Mouse (Mus musculus) right cerebral cortex, postnatal 14 days (tissue): ENCODE data around the gene Tbxas1.

ENCODE experiments used
- DNase-seq: peaks from one replicate; pipeline ENCODE4 v3.0.0; 2022

Gene Tbxas1

GRCm38 (mm10) chr6:38900479-38901126 lies 25.4 kb downstream of the Tbxas1 start:
- DNase-seq: no peak

- no peak for DNase-seq
These were observed 25.9 kb downstream of the Tbxas1 start for GRCm38 (mm10) chr6:38901152-38901551.

GRCm38 (mm10) chr6:38901636-38902035 lies 26.4 kb downstream of the Tbxas1 start:
- DNase-seq: no peak

GRCm38 (mm10) chr6:38902820-38903439 lies 27.7 kb downstream of the Tbxas1 start:
- no peak for DNase-seq

GRCm38 (mm10) chr6:38906005-38906404 lies 30.8 kb downstream of the Tbxas1 start:
- no peak for DNase-seq

- DNase-seq: no peak
These were observed 33.2 kb downstream of the Tbxas1 start for GRCm38 (mm10) chr6:38908401-38908800.

- DNase-seq: no peak
These were observed 35.8 kb downstream of the Tbxas1 start for GRCm38 (mm10) chr6:38910828-38911559.

GRCm38 (mm10) chr6:38912121-38912660 lies 37.0 kb downstream of the Tbxas1 start:
- no peak for DNase-seq

GRCm38 (mm10) chr6:38912845-38913244 lies 37.6 kb downstream of the Tbxas1 start:
- DNase-seq: no peak

GRCm38 (mm10) chr6:38913386-38914042 lies 38.3 kb downstream of the Tbxas1 start:
- no peak for DNase-seq

- DNase-seq: no peak
These were observed 39.0 kb downstream of the Tbxas1 start for GRCm38 (mm10) chr6:38914181-38914580.

- DNase-seq: no peak
These were observed 40.6 kb downstream of the Tbxas1 start for GRCm38 (mm10) chr6:38915776-38916175.

GRCm38 (mm10) chr6:38916571-38916970 lies 41.4 kb downstream of the Tbxas1 start:
- DNase-seq: no peak

- DNase-seq: no peak
These were observed 42.2 kb downstream of the Tbxas1 start for GRCm38 (mm10) chr6:38917415-38917814.

- no peak for DNase-seq
These were observed 43.5 kb downstream of the Tbxas1 start for GRCm38 (mm10) chr6:38918728-38919127.

- no peak for DNase-seq
These were observed 44.0 kb downstream of the Tbxas1 start for GRCm38 (mm10) chr6:38919135-38919740.

GRCm38 (mm10) chr6:38920141-38920540 lies 44.9 kb downstream of the Tbxas1 start:
- no peak for DNase-seq

- DNase-seq: no peak
These were observed 46.0 kb downstream of the Tbxas1 start for GRCm38 (mm10) chr6:38921095-38921809.

GRCm38 (mm10) chr6:38921810-38922116 lies 46.6 kb downstream of the Tbxas1 start:
- DNase-seq: no peak

- no peak for DNase-seq
These were observed 47.3 kb downstream of the Tbxas1 start for GRCm38 (mm10) chr6:38922517-38922916.

GRCm38 (mm10) chr6:38923450-38923849 lies 48.2 kb downstream of the Tbxas1 start:
- no peak for DNase-seq
